Mouse (Mus musculus): ENCODE measurements around the gene Ifitm6.

DNA sequence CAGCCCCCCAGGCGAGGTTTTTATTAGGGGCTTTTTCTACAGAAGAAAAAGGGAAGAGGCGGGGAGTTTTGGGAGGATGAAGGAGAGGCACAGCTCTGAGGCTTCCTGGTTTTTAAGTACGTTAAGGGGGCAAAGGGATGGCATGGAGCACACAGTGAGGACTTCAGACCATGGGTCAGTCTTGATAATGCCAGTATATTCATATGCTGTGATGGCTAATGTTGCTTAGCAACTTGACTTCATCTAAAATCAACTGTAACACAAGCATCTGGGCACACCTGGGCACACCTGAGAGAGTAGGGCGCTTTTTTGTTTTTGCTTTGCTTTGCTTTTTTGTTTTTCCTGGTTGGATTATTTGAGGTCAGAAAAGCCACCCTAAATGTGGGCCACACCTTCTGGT is 50.8 kb downstream of the Ifitm6 start, which contains the start of gene Ifitm1:
- TF ChIP-seq TCF12 (IDR thresholded peaks at IDR 0.05; ENCODE audit: insufficient read depth, poor library complexity, severe bottlenecking) (no peak), POLR2A (IDR thresholded peaks at IDR 0.05; ENCODE audit: insufficient read length, low read depth) (no peak), MYOG (IDR thresholded peaks at IDR 0.05; ENCODE audit: control insufficient read depth in 1 of 3, insufficient read depth in 1 of 3, insufficient read length in 2 of 3, low read depth in 2 of 3) (no peak), E2F4 (IDR thresholded peaks at IDR 0.05; ENCODE audit: insufficient read depth) (no peak)
